Mouse (Mus musculus) myocyte (in vitro differentiated cells): Measurements from ENCODE around the gene Msi2. TPM values are rescaled to one million over a fixed set of nuclear protein-coding genes. Genes with fewer than 3 reads are reported as not detected.

ENCODE experiments used
- H3K27me3 ChIP-seq: one replicate; pipeline ENCODE4 v1.6.1; 2011; ENCODE audit not compliant: control insufficient read depth, insufficient read depth, insufficient read length
- H3K36me3 ChIP-seq: one replicate; pipeline ENCODE4 v1.6.1; 2011; ENCODE audit not compliant: control insufficient read depth, insufficient read depth
- H3K4me2 ChIP-seq: one replicate; pipeline ENCODE4 v1.6.1; 2011; ENCODE audit warnings: low read depth, control low read depth
- H3K4me3 ChIP-seq: one replicate; pipeline ENCODE4 v1.5.1; 2011; ENCODE audit warnings: mild to moderate bottlenecking, control low read depth, moderate library complexity
- H3K79me2 ChIP-seq: one replicate; pipeline ENCODE4 v1.6.1; 2011; ENCODE audit not compliant: control insufficient read depth, insufficient read depth
- H3ac ChIP-seq: one replicate; pipeline ENCODE4 v1.6.1; 2011; ENCODE audit not compliant: control insufficient read depth, insufficient read length
- CEBPB ChIP-seq: IDR thresholded peaks from 2 replicates; pipeline ENCODE4 v1.6.1; 2011; ENCODE audit warnings: mild to moderate bottlenecking, moderate library complexity; ENCODE audit not compliant: poor library complexity, insufficient read depth, severe bottlenecking
- E2F4 ChIP-seq: IDR thresholded peaks from one replicate; pipeline ENCODE4 v1.6.1; 2011; ENCODE audit warnings: mild to moderate bottlenecking, control low read depth, moderate library complexity; ENCODE audit not compliant: insufficient read depth
- MAX ChIP-seq: IDR thresholded peaks from one replicate; pipeline ENCODE4 v1.6.1; 2011; ENCODE audit warnings: low read depth, mild to moderate bottlenecking, control low read depth
- MYOD1 ChIP-seq, 3 experiments: IDR thresholded peaks; one replicate each; pipeline ENCODE4 v1.6.1; 2011; ENCODE audit warnings: control low read depth in 2 of 3, low read depth in 2 of 3, mild to moderate bottlenecking in 2 of 3, moderate library complexity in 1 of 3; ENCODE audit not compliant: insufficient read length in 2 of 3, control insufficient read depth in 1 of 3
- MYOG ChIP-seq, 3 experiments: IDR thresholded peaks; one replicate each; pipeline ENCODE4 v1.6.1; 2011; ENCODE audit warnings: control low read depth in 2 of 3, low read depth in 2 of 3, mild to moderate bottlenecking in 2 of 3; ENCODE audit not compliant: insufficient read length in 2 of 3, control insufficient read depth in 1 of 3, insufficient read depth in 1 of 3
- POLR2A ChIP-seq: IDR thresholded peaks from one replicate; pipeline ENCODE4 v1.6.1; 2011; ENCODE audit warnings: low read depth, mild to moderate bottlenecking, control low read depth, moderate library complexity; ENCODE audit not compliant: insufficient read length
- POLR2AphosphoS2 ChIP-seq: IDR thresholded peaks from one replicate; pipeline ENCODE4 v1.6.1; 2011; ENCODE audit warnings: low read depth, control low read depth; ENCODE audit not compliant: insufficient read length
- REST ChIP-seq: IDR thresholded peaks from one replicate; pipeline ENCODE4 v1.6.1; 2011; ENCODE audit warnings: mild to moderate bottlenecking, control low read depth, moderate library complexity; ENCODE audit not compliant: insufficient read depth, insufficient read length
- SRF ChIP-seq: IDR thresholded peaks from one replicate; pipeline ENCODE4 v1.6.1; 2011; ENCODE audit warnings: low read depth; ENCODE audit not compliant: control insufficient read depth, insufficient read length
- TCF12 ChIP-seq: IDR thresholded peaks from one replicate; pipeline ENCODE4 v1.6.1; 2011; ENCODE audit warnings: mild to moderate bottlenecking, control low read depth; ENCODE audit not compliant: poor library complexity, insufficient read depth, severe bottlenecking
- TCF3 ChIP-seq: IDR thresholded peaks from one replicate; pipeline ENCODE4 v1.6.1; 2011; ENCODE audit warnings: low read depth, control low read depth; ENCODE audit not compliant: insufficient read length
- USF1 ChIP-seq: IDR thresholded peaks from one replicate; pipeline ENCODE4 v1.6.1; 2011; ENCODE audit warnings: low read depth, mild to moderate bottlenecking, control low read depth, moderate library complexity
- polyA plus RNA-seq: library from polyadenylated mRNA; unstranded; fragments of >200 nt; fragmentation: generic; extraction: Trizol; gene quantifications from one replicate; pipeline ENCODE4 v1.2.1, GENCODE M21; 2012; ENCODE audit warnings: missing spikeins

Msi2 gene
- polyA plus RNA-seq, 1 experiment = 37.9 TPM

DNA sequence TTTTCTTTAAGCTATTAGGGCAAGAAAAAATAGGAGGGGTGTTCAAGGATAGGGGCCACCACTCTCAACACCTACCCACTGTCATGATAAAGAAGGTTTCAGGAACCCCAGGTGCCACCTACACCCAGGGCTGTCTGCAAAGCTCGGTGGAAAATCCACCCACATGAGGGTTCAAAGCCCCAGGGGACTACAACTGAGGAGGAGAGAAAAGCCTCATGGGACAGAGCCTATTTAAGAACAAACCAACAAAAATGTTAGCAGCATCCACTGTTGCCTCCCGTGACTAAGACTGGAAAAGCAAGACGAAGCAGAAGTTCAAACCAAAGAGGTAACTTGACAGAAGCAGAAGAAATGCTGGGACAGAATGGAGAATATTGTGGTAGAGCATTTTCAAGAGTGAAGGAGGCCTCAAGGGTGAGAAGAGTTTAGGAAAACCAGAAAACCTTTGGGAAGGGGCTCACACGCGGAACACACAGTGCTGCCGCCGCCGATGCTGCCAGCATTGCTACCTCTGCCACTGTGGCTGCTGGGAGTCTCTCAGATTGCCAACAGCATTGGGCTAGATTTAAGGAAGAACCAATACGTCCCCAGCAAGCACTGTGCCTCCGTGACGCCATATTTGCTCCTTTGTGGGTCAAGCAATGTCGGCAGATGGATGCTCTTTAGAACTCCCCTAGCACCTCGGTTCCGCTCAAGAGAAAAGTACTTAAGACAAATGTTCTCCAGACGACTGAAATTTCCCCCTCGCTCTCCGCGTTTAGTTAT is 224.3 kb downstream of the Msi2 start:
- no peak overlapping the region for H3K4me3 ChIP-seq
- TF ChIP-seq USF1 (no peak), POLR2AphosphoS2 (no peak), TCF12 (no peak), E2F4 (no peak)

DNA sequence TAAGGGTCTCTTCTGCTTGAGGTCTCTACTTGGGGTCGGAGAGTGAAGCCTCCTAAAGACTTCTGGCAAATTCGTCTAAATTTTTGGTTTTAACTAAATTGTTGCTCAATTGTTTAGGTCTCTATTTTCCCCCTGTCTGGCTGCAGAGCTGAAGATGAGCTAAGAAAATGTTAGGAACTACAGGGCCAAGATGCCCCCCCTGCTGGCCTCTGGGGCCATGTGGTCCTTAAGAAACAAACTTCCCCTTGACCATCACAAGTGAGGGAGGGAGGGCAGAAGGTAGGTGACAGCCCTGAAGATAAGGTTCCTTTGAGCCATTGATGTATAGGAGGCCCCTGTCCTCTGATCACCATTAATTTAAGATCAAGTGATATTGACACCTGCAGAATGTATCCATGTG is 225.7 kb downstream of the Msi2 start:
- H3K27me3 ChIP-seq = no peaks in the 10 kb centered on the region
- peaks cover 5% of the 10 kb centered on the region for H3K79me2 ChIP-seq
- H3K36me3 ChIP-seq = no peaks in the 10 kb centered on the region
- H3ac ChIP-seq = no peak overlapping the region
- no peak overlapping the region for H3K4me3 ChIP-seq
- no peak overlapping the region for H3K4me2 ChIP-seq
- TF ChIP-seq E2F4 (no peak), SRF (no peak), POLR2A (no peak), MAX (no peak), MYOG (IDR thresholded peaks at IDR 0.05; ENCODE audit: control insufficient read depth in 1 of 3, insufficient read depth in 1 of 3, insufficient read length in 2 of 3, low read depth in 2 of 3) (no peak), TCF3 (no peak), REST (no peak), POLR2AphosphoS2 (no peak), TCF12 (no peak), CEBPB (no peak), MYOD1 (IDR thresholded peaks at IDR 0.05; ENCODE audit: control insufficient read depth in 1 of 3, insufficient read length in 2 of 3, low read depth in 2 of 3) (no peak), USF1 (no peak)

More for the DNA sequence above, 224.3 kb downstream of the Msi2 start:
- Histone ChIP-seq H3K27me3 (no peaks in the 10 kb centered on the region), H3K36me3 (no peaks in the 10 kb centered on the region), H3ac (no peak overlapping the region), H3K79me2 (peaks cover 5% of the 10 kb centered on the region), H3K4me2 (no peak overlapping the region)

DNA sequence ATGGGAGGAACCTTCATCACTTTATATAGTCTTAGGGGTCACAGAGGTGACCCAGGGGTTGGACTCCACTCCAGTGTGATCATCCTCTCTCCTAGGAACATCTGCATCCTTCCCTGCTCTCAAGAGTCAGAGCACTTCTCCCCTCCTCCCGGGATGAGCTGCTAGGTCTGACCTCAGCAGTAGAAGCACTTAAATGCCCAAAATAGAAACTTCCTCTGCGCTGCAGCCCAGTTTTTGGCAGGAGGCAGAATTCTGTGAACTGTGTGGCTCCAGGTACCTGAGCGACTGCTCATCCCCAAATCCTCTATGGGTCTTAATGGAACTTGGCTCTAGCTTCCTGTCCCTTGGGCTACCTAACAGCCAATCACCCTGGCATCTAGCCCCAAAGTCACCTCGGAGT is 228.3 kb downstream of the Msi2 start:
- H3K4me2 ChIP-seq = no peak overlapping the region
- peaks cover 21% of the 10 kb centered on the region for H3K79me2 ChIP-seq
- no peaks in the 10 kb centered on the region for H3K36me3 ChIP-seq
- H3ac ChIP-seq = no peak overlapping the region
- TF ChIP-seq SRF (no peak), TCF3 (no peak), REST (no peak)
- H3K27me3 ChIP-seq = no peaks in the 10 kb centered on the region
- H3K4me3 ChIP-seq = no peak overlapping the region

DNA sequence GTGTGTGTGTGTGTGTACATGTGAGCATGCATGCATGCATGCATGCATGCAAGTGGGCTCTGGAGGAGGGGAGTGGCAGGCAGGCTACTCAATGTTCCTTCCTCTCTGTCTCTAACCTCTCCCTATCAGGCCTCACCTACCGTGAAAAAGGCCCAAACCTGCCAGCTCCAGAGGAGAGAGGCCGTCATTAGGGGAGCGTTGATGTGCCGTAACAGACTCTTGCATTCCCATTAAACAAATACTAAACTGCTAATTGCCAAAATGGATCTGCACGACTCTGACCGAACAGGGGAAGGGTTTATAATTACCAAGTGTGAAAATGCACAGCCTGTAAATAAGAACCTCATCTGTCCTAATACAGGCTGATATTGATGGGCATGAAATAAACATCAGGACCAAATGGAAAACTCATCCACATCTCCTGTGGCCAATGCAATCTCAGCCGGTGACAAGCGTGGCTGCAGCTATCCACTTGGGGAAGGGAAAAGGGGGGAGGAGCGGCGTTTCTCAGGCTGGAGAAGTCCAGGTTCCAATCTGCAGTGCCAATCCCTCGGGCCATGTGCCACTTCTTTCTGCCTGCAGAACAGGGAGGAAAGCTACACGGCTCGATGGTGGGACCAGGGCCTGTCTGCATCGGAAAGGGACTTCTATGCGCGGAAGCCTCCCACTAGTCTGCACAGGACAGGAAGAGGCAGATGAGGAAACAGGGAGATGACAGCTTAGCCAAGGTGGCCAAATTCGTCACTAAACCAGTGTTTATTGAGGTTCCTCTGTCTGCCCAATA is 229.2 kb downstream of the Msi2 start:
- Histone ChIP-seq H3K36me3 (no peaks in the 10 kb centered on the region), H3K4me2 (no peak overlapping the region), H3K79me2 (peaks cover 21% of the 10 kb centered on the region), H3K4me3 (no peak overlapping the region), H3K27me3 (no peaks in the 10 kb centered on the region), H3ac (no peak overlapping the region)
- TF ChIP-seq TCF3 (no peak), MAX (no peak), E2F4 (no peak), MYOG (IDR thresholded peaks at IDR 0.05; ENCODE audit: control insufficient read depth in 1 of 3, insufficient read depth in 1 of 3, insufficient read length in 2 of 3, low read depth in 2 of 3) (no peak), REST (no peak), USF1 (no peak), TCF12 (no peak), POLR2AphosphoS2 (no peak), MYOD1 (IDR thresholded peaks at IDR 0.05; ENCODE audit: control insufficient read depth in 1 of 3, insufficient read length in 2 of 3, low read depth in 2 of 3) (no peak), SRF (no peak), POLR2A (no peak), CEBPB (no peak)

DNA sequence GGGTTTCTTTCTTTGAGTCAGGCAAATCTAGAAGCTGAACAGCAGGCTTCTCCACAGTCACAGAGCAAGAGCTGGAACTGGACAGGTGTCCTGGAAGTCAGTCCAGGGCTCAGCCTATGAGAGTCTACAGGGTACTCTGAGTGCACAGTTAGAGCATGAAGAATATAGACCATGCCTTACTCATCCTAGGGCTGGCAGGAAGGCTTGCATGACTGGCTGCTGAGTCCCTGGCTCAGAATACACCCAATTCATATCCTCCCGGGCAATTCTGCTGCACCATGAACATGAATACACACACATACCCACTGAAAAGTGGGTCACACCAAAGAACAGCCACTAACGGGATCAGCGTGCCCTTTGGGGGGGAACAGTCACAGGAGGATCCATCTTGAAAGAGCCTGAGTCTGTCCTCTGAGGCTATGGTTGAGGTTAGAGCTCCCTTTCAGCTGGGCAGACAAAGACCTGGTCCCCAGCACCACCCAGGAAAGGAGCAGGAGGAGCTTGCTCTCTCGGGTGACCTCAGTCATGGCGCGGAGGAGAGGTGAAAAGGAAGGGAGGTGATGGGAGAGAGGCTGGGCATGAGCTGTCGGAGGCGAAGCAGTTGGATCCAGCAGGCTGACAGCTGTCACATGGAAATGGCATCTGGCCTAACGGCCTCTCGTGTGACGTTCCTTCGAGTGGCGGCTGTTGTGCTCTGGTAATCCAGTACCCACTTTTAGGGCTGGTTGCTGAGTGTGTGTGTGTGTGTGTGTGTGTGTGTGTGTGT is 230.0 kb downstream of the Msi2 start:
- H3K4me3 ChIP-seq = no peak overlapping the region
- TF ChIP-seq POLR2A (peak; percentile 29), POLR2AphosphoS2 (no peak), MYOG (IDR thresholded peaks at IDR 0.05; ENCODE audit: control insufficient read depth in 1 of 3, insufficient read depth in 1 of 3, insufficient read length in 2 of 3, low read depth in 2 of 3) (peak; percentile 31 to 80 (median 54)), MYOD1 (IDR thresholded peaks at IDR 0.05; ENCODE audit: control insufficient read depth in 1 of 3, insufficient read length in 2 of 3, low read depth in 2 of 3) (peak; percentile 12 to 92 (median 47))

More for the DNA sequence above, 230.0 kb downstream of the Msi2 start:
- Histone ChIP-seq H3K36me3 (no peaks in the 10 kb centered on the region), H3ac (no peak overlapping the region), H3K27me3 (no peaks in the 10 kb centered on the region), H3K79me2 (peaks cover 19% of the 10 kb centered on the region), H3K4me2 (no peak overlapping the region)
